Mouse (Mus musculus) heart, adult 2 months (tissue): ENCODE data around the gene Lpar1. TPM values are rescaled to one million over a fixed set of nuclear protein-coding genes. Genes with fewer than 3 reads are reported as not detected.

Experiments used
- DNase-seq, 2 experiments: peaks; one replicate each; pipeline ENCODE4 v3.0.0; 2021
- H3K27ac ChIP-seq: fragments of 200-600 bp; 2 replicates; pipeline ENCODE4 v1.8.1; 2022
- H3K27me3 ChIP-seq: fragments of 200-500 bp; 2 replicates; pipeline ENCODE4 v1.6.1; 2012; ENCODE audit warnings: mild to moderate bottlenecking, low read length, inconsistent platforms, mixed read lengths; ENCODE audit not compliant: control insufficient read depth, insufficient read depth
- H3K36me3 ChIP-seq: fragments of 200-500 bp; 2 replicates; pipeline ENCODE4 v1.6.1; 2012; ENCODE audit warnings: low read length, inconsistent platforms; ENCODE audit not compliant: control insufficient read depth, insufficient read depth
- H3K4me1 ChIP-seq: fragments of 200-500 bp; 2 replicates; pipeline ENCODE4 v1.6.1; 2011; ENCODE audit warnings: low read length; ENCODE audit not compliant: control insufficient read depth, insufficient read depth
- H3K4me3 ChIP-seq: fragments of 200-600 bp; 2 replicates; pipeline ENCODE4 v1.8.1; 2022
- H3K79me2 ChIP-seq: fragments of 200-500 bp; replicated peaks from 2 replicates; pipeline ENCODE4 v1.6.1; 2012; ENCODE audit warnings: mild to moderate bottlenecking, inconsistent platforms, low read length, moderate library complexity, mixed read lengths; ENCODE audit not compliant: control insufficient read depth, insufficient read depth
- H3K9ac ChIP-seq: fragments of 200-500 bp; 2 replicates; pipeline ENCODE4 v1.6.1; 2012; ENCODE audit warnings: low read depth, mild to moderate bottlenecking, control low read depth, inconsistent platforms, low read length, mixed read lengths
- CTCF ChIP-seq: fragments of 200-600 bp; IDR thresholded peaks from 2 replicates; pipeline ENCODE4 v1.8.1; 2022; ENCODE audit warnings: antibody characterized with exemption, mild to moderate bottlenecking, moderate library complexity
- EP300 ChIP-seq: fragments of 200-500 bp; IDR thresholded peaks from 2 replicates; pipeline ENCODE4 v1.6.1; 2011; ENCODE audit warnings: low read depth, low read length, control low read depth; ENCODE audit not compliant: insufficient read depth
- POLR2A ChIP-seq: fragments of 200-500 bp; IDR thresholded peaks from 2 replicates; pipeline ENCODE4 v1.6.1; 2011; ENCODE audit warnings: mild to moderate bottlenecking, low read depth, low read length, control low read depth; ENCODE audit not compliant: insufficient read depth
- WGBS: fragments of 180-500 bp; shearing (Covaris S2); methylation state at CpG from one replicate; pipeline ENCODE4 v1.1.7; 2018; 5-methylcytosine and 5-hydroxymethylcytosine counted together
- intact Hi-C: fragments of 180-260 bp; cut with DNase I; formaldehyde crosslinking; loops from one replicate; pipeline ENCODE4 v1.15.1; 2025
- polyA plus RNA-seq: library from polyadenylated mRNA; depleted of rRNA; stranded (reverse); fragments of >200 nt; gene quantifications from 2 replicates; pipeline ENCODE4 v1.2.3, GENCODE M21; 2012
- total RNA-seq, 2 experiments: library from RNA; stranded (reverse); gene quantifications; 2 replicates each; pipeline ENCODE4 v1.2.3; 2021

The Lpar1 gene
- total and polyA plus RNA-seq, 3 experiments: 8.0 to 15.8 (median 10.7) TPM

DNA sequence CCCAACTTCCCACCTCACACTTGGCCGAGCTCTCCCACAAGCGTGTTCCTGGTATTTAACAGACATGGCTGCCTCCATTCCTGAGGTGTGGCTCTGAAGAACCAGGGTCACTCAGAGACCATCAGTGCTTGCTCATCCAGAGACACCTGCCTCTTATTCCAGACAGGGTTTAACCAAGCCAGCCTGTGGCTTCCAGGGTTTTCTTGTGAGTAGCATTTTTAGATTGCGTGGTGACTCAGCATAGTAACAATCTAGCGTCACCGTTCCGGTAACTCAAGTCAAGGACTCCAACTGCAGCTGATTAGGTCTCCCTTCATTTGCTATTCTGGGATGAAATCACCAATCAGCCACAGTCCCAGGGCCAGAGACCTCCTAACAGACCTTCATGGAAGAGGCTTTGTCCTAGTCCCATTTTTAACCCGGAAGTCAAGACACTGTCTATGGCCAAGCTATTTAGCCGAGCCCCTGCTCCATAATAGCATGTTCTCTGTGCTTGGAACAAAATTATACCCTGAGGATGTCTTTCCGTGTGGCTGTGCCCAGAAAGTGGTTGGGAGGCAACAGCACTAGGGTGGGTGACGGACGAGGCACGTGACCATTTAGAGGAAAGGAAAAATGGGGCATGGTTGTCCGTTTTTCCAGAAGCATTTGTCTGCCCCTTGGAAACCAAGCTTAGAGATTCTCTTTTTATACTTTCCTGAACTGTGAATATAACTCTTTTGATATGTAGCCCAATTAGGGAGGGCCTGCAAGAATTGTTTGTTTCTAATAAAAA, 89.1 kb downstream of the Lpar1 start:
- H3K27ac ChIP-seq: no peak overlapping the region
- H3K4me1 ChIP-seq: no peaks in the 10 kb centered on the region; the same call in 1 of the 2 replicates
- intact Hi-C loops: no loop called here
- 81% methylated on average over 13 of the region's 13 CpGs for WGBS
- no peaks in the 10 kb centered on the region for H3K36me3 ChIP-seq
- H3K9ac ChIP-seq: no peak overlapping the region
- DNase-seq: no peak
- TF ChIP-seq POLR2A: no peak
- no peak for TF ChIP-seq EP300
- no peak for TF ChIP-seq CTCF
- no peaks in the 10 kb centered on the region for H3K27me3 ChIP-seq
- no peaks in the 10 kb centered on the region for H3K79me2 ChIP-seq
- no peak overlapping the region for H3K4me3 ChIP-seq

DNA sequence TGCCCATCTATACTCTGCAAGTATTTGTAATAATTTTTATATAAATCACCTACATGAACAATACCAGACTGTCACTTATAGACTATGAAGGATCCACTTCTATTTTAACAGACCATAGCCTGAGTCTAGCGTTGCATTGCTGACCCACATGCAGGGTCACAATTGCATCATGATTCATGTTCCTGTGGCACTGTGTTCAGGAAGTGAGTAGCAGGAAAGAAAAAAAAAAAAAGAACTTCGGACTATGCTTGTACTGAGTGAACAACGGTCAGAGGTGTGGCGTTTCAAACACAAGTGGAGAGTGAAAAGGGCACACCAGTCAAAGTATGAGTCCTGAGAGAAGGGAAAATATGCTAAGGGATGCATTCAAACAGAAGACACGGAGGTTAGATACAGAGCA, 90.7 kb downstream of the Lpar1 start:
- no peak for DNase-seq
- intact Hi-C loops: no loop called here
- H3K4me3 ChIP-seq: no peak overlapping the region
- no peak overlapping the region for H3K9ac ChIP-seq
- H3K36me3 ChIP-seq: no peaks in the 10 kb centered on the region
- no peak overlapping the region for H3K27ac ChIP-seq
- TF ChIP-seq EP300 (no peak), POLR2A (no peak), CTCF (no peak)
- H3K4me1 ChIP-seq: no peaks in the 10 kb centered on the region; the same call in 1 of the 2 replicates
- WGBS: 42% methylated on average over 5 of the region's 5 CpGs
- no peaks in the 10 kb centered on the region for H3K79me2 ChIP-seq
- no peaks in the 10 kb centered on the region for H3K27me3 ChIP-seq

DNA sequence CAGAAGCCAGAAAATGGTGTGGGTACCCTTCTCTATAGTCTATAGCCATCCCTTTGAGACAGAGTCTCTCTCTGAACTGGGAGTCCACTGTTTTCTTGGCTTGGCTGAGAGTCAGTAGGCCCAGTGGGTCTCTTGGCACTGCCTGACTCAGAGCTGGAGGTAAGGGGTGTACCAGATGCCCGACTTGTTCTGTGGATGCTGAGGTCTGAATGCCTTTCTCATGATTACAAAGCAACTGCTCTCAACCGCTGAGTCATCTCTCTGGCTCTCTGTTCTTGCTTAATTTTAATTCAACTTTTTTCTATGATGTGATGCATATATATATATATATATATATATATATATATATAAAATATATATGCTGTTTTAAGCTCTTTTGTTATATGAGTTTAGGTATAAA, 91.1 kb downstream of the Lpar1 start:
- no peaks in the 10 kb centered on the region for H3K27me3 ChIP-seq
- H3K27ac ChIP-seq: no peak overlapping the region
- no peaks in the 10 kb centered on the region for H3K36me3 ChIP-seq
- no peak for TF ChIP-seq POLR2A
- no peak for TF ChIP-seq CTCF
- TF ChIP-seq EP300: no peak
- H3K4me1 ChIP-seq: no peaks in the 10 kb centered on the region; the same call in 1 of the 2 replicates
- DNase-seq: no peak
- intact Hi-C loops: no loop called here
- no peak overlapping the region for H3K9ac ChIP-seq
- WGBS: 77% methylated on average over 2 of the region's 2 CpGs
- H3K4me3 ChIP-seq: no peak overlapping the region
- no peaks in the 10 kb centered on the region for H3K79me2 ChIP-seq

DNA sequence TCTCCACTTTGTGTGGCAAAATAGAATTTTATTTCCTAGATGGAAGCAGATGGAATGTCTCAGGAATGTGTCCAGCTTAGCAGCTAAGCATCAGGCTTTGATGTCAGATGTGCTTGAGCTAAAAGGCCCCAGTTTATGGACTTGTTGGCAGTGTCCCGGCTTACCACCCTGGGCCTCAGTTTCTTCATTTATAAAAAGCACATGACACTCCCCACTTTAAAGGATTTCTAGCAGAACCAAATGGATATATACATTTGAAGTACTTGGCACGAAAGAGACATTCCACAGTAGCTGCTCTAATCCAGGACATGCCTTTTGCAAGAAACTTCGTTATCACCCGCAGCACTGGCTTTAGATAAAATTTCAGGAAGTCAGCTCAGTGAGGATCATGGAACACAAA, 100.4 kb downstream of the Lpar1 start:
- no peak overlapping the region for H3K27ac ChIP-seq
- H3K79me2 ChIP-seq: no peaks in the 10 kb centered on the region
- H3K4me1 ChIP-seq: peaks cover 3% of the 10 kb centered on the region
- no peak for DNase-seq
- H3K4me3 ChIP-seq: no peak overlapping the region
- no peak for TF ChIP-seq POLR2A
- TF ChIP-seq EP300: no peak
- no peak for TF ChIP-seq CTCF
- 17% methylated on average over 4 of the region's 4 CpGs for WGBS
- H3K9ac ChIP-seq: no peak overlapping the region
- H3K27me3 ChIP-seq: no peaks in the 10 kb centered on the region
- no peaks in the 10 kb centered on the region for H3K36me3 ChIP-seq
- intact Hi-C loops: no loop called here

DNA sequence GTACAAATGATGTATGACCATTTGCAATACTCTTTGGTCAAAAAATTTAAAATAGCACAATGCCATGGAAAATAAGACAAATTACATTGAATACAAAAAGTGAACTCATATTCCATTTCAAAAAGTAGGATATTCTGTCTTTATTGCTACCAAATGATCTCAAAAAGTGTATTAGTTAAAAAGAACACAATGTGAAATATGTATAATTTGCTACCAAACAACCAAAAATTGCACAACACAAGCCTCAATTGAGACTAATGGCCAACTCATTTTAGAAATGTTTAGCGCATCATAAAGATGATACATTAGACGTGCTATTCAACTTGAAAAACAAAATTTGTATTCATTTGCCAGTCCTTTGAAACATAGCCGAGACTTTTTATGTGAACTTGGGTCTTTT, 104.9 kb downstream of the Lpar1 start:
- peaks cover 3% of the 10 kb centered on the region; the same call in 1 of the 2 replicates for H3K36me3 ChIP-seq
- no peaks in the 10 kb centered on the region for H3K79me2 ChIP-seq
- H3K4me1 ChIP-seq: peaks cover 1% of the 10 kb centered on the region
- DNase-seq: no peak
- no peak overlapping the region for H3K27ac ChIP-seq
- 97% methylated on average over 3 of the region's 3 CpGs for WGBS
- H3K9ac ChIP-seq: no peak overlapping the region
- intact Hi-C loops: no loop called here
- no peaks in the 10 kb centered on the region for H3K27me3 ChIP-seq
- TF ChIP-seq POLR2A: no peak
- no peak for TF ChIP-seq EP300
- TF ChIP-seq CTCF: no peak
- H3K4me3 ChIP-seq: no peak overlapping the region

DNA sequence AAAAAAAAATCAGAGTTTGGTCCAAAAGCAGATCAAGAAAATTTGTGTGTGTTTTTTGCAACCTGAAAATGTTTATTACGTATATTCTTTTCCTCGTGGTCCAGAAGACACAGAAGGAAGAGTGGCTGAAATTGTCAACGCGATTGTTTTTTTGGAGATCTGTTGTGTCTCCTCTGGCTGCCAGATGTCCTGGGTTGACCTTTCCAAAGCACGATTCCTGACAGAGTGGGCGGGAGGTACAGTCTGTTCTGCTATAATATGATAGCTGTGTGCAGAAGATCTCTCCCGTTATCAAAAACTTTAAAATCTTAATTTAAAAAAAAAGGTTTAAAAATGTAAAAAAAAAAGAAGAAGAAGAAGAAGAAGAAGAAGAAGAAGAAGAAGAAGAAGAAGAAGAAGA, 105.9 kb downstream of the Lpar1 start:
- WGBS: 33% methylated on average over 7 of the region's 7 CpGs
- Histone ChIP-seq H3K9ac (no peak overlapping the region), H3K4me1 (peaks cover 1% of the 10 kb centered on the region), H3K4me3 (no peak overlapping the region), H3K36me3 (peaks cover 3% of the 10 kb centered on the region; the same call in 1 of the 2 replicates), H3K27ac (no peak overlapping the region; the same call in 1 of the 2 replicates), H3K79me2 (no peaks in the 10 kb centered on the region), H3K27me3 (no peaks in the 10 kb centered on the region)
- TF ChIP-seq CTCF: no peak
- TF ChIP-seq POLR2A: no peak
- peak; percentile 59; the same call in 1 of the 2 replicates for TF ChIP-seq EP300
- intact Hi-C loops: no loop called here
- DNase-seq: peak; percentile 53 to 69
